Mouse (Mus musculus) liver, embryonic 16.5 days (tissue): Measurements from ENCODE around the gene Ank. TPM values are rescaled to one million over a fixed set of nuclear protein-coding genes. Genes with fewer than 3 reads are reported as not detected.

Experiments
- ATAC-seq: fragments of 200-750 bp; cut with Nextera tagmentation; 2 replicates; pipeline ENCODE4 v1.8.0; 2017; ENCODE audit warnings: low read depth, mild to moderate bottlenecking, moderate number of reproducible peaks, moderate library complexity
- H3K27ac ChIP-seq: fragments of 300-500 bp; sonication (generic); 2 replicates; pipeline ENCODE4 v1.5.1; 2014; ENCODE audit warnings: mild to moderate bottlenecking, low read length
- H3K27me3 ChIP-seq: fragments of 300-500 bp; sonication (generic); 2 replicates; pipeline ENCODE4 v1.6.1; 2014; ENCODE audit warnings: low read depth, low read length, mixed read lengths; ENCODE audit not compliant: control insufficient read depth, insufficient read depth
- H3K36me3 ChIP-seq: fragments of 300-500 bp; sonication (generic); 2 replicates; pipeline ENCODE4 v1.6.1; 2014; ENCODE audit warnings: mild to moderate bottlenecking; ENCODE audit not compliant: control insufficient read depth, insufficient read depth
- H3K4me1 ChIP-seq: fragments of 300-500 bp; sonication (generic); 2 replicates; pipeline ENCODE4 v1.6.1; 2014; ENCODE audit warnings: low read depth, low read length, mixed read lengths; ENCODE audit not compliant: control insufficient read depth
- H3K4me2 ChIP-seq: fragments of 300-500 bp; sonication (generic); 2 replicates; pipeline ENCODE4 v1.6.1; 2014; ENCODE audit warnings: low read depth, low read length, mixed read lengths
- H3K4me3 ChIP-seq: fragments of 300-500 bp; sonication (generic); 2 replicates; pipeline ENCODE4 v1.5.1; 2014; ENCODE audit warnings: low read depth, mild to moderate bottlenecking, low read length
- H3K9ac ChIP-seq: fragments of 300-500 bp; sonication (generic); 2 replicates; pipeline ENCODE4 v1.6.1; 2014; ENCODE audit warnings: low read depth, low read length
- H3K9me3 ChIP-seq: fragments of 300-500 bp; sonication (generic); replicated peaks from 2 replicates; pipeline ENCODE4 v1.6.1; 2016; ENCODE audit warnings: low read length; ENCODE audit not compliant: control insufficient read depth
- WGBS: fragments of 180-500 bp; shearing (Covaris S2); extraction: QIAGEN DNeasy Blood & Tissue Kit; methylation state at CpG from one replicate; pipeline ENCODE4 v1.1.7; 2014; ENCODE audit not compliant: insufficient replicate concordance; 5-methylcytosine and 5-hydroxymethylcytosine counted together
- polyA plus RNA-seq: library from polyadenylated mRNA; unstranded; fragments of >200 nt; fragmentation: Nextera tagmentation; extraction: Ambion mirVana; gene quantifications from 2 replicates; pipeline ENCODE4 v1.2.1, GENCODE M21; 2015

The Ank gene
- polyA plus RNA-seq, 1 experiment from 2014 or later: 6.6 TPM

DNA sequence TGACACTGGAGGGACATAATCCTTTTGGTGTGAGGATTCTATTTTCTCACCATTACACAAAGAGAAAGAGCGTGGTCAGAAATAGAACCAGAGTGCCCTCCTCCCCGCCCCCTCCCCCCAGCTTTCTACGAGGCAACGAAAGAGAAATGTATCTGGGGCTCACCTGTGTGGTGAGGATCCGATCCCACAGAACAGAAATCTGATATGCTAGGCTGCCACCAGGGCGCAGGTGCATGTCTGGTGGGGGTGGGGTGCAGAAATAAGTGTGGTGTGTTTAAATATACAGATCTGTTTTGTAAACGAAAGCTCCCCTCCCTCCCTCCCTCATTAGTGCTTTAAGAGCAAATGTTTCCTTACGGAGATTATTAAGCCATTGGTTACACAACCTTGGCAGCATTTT, 20.6 kb downstream of the Ank start:
- Histone ChIP-seq H3K36me3 (no peaks in the 10 kb centered on the region), H3K4me1 (peaks cover 47% of the 10 kb centered on the region), H3K4me2 (no peak overlapping the region), H3K4me3 (no peak overlapping the region), H3K9me3 (no peaks in the 10 kb centered on the region), H3K27me3 (no peaks in the 10 kb centered on the region; the same call in 1 of the 2 replicates), H3K27ac (no peak overlapping the region), H3K9ac (no peak overlapping the region)
- no peak for ATAC-seq
- 68% methylated on average over 8 of the region's 8 CpGs for WGBS

DNA sequence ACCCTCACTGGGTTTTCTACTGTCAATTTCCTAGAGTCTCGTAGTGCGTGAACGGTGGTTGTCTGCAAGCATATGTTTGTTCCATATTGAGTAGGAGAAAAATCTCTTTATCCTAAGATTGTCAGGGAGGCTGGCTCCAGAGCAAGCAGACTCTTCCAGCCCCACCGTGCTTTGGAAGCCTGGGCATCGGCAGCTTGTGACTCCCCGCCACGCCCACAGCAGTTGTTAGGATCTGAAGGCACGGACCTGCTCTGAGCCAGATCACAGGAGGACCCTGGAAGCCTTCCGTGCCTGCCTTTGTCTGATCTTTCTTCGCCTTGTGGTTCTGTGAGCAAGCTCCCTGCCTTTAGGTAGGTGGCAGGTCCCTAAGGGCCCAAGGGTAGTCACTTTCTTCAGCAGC, 21.6 kb downstream of the Ank start:
- Histone ChIP-seq H3K9ac (no peak overlapping the region), H3K27me3 (no peaks in the 10 kb centered on the region; the same call in 1 of the 2 replicates), H3K36me3 (no peaks in the 10 kb centered on the region), H3K9me3 (no peaks in the 10 kb centered on the region), H3K4me3 (no peak overlapping the region), H3K4me2 (no peak overlapping the region), H3K27ac (no peak overlapping the region), H3K4me1 (peaks cover 53% of the 10 kb centered on the region)
- ATAC-seq: no peak
- WGBS: 59% methylated on average over 10 of the region's 10 CpGs

DNA sequence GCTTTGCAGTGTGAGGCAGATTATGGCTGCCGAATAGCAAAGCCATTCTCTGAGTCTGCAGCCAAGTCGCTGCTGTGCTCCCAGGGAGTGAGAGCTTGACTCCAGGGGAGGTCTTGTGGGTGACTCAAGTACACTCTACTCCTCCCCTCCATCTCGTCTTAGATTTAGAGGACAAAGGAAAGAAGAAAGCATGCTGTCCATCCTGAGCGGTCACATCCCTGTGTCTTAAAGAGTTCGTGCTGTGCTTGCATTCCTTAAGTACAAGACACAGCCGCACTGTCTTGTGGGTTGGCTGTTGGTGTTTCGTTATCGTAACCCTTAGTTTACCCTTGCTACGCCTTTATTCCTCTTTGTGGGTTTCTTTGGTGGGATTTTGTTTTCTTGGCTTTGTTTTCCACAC, 24.2 kb downstream of the Ank start:
- no peaks in the 10 kb centered on the region for H3K36me3 ChIP-seq
- WGBS: 81% methylated on average over 9 of the region's 9 CpGs
- no peak overlapping the region for H3K9ac ChIP-seq
- peaks cover 69% of the 10 kb centered on the region for H3K4me1 ChIP-seq
- H3K9me3 ChIP-seq: no peaks in the 10 kb centered on the region
- H3K4me3 ChIP-seq: no peak overlapping the region
- H3K27ac ChIP-seq: no peak overlapping the region
- no peak for ATAC-seq
- no peak overlapping the region for H3K4me2 ChIP-seq
- no peaks in the 10 kb centered on the region; the same call in 1 of the 2 replicates for H3K27me3 ChIP-seq

DNA sequence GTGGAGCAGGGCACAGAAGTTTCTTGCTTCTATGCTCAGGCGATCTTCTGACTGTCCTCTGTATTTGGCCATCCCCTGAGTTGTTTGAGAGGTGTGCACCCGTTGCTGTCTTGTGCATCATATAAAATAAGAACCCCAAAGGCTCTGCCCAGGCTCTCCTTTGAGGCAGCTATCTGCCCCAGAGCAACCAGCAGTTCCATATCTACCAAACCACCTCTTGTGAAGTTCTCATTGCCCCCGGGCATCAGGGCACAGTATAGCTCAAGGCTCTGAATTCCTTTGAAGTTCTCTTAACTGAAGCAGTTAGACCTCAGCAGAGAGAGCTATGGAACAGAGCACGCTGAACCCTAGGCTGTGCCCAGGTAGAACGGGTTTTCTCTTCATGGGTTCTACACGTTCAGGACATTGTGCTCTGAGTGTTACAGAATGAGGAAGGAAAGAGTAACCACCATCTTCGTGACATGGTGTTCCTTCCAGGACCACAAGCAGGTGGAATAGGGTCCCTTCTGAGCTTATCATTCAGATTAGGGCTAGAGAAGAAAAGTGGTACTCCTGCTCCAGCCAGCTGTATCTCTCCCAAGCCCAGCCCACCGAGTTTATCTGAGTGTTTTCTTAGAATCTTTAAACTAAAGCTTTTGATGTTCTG, 25.1 kb downstream of the Ank start:
- Histone ChIP-seq H3K9ac (no peak overlapping the region), H3K27ac (peak overlapping the region; percentile 52; the same call in 1 of the 2 replicates), H3K4me2 (no peak overlapping the region), H3K4me1 (peaks cover 69% of the 10 kb centered on the region), H3K36me3 (no peaks in the 10 kb centered on the region), H3K9me3 (no peaks in the 10 kb centered on the region), H3K4me3 (no peak overlapping the region), H3K27me3 (no peaks in the 10 kb centered on the region; the same call in 1 of the 2 replicates)
- ATAC-seq: peak; percentile 34; the same call in 1 of the 2 replicates
- 18% methylated on average over 8 of the region's 8 CpGs for WGBS

DNA sequence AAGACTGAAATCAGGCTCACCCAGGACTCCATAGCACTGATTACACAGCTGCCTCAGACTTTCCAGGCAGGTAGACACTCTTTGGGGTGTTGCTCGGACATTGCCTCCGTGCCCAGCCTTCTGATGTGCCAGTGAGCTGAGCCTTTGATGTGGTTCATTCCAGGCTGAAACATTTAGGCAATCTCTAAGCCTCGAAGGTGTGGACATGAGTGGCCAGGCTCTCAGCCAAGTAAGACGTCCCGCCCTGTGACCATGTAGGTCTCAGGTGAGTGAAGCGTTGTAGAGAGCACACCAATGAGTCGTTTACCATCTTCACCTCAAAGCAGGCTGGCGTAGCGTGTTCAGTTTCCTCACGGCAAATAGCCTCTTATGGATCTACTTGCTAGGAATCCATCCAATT, 25.7 kb downstream of the Ank start:
- no peaks in the 10 kb centered on the region for H3K36me3 ChIP-seq
- no peaks in the 10 kb centered on the region; the same call in 1 of the 2 replicates for H3K27me3 ChIP-seq
- ATAC-seq: no peak
- H3K4me1 ChIP-seq: peaks cover 68% of the 10 kb centered on the region
- H3K4me2 ChIP-seq: no peak overlapping the region
- no peak overlapping the region for H3K4me3 ChIP-seq
- H3K9ac ChIP-seq: no peak overlapping the region
- H3K27ac ChIP-seq: no peak overlapping the region
- H3K9me3 ChIP-seq: no peaks in the 10 kb centered on the region
- WGBS: 83% methylated on average over 10 of the region's 10 CpGs

DNA sequence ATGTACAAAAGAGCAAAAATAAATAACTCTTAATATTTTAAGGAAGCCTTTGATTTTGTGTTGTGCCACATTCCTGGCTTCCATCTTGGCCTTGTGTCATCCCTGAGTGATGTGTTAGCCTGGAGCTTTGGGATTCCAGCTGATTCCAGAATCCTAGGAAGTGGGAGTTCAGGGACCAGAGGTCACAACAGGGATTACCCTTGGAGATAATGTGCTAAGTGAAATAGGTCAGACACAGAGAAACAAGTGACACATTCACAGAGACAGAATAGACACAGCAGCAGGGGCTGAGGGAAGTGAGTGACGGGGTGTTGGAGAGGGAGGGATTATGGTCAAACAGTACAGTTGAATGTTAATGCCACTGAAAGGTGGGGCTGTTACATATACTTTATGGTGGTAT, 26.3 kb downstream of the Ank start:
- Histone ChIP-seq H3K9ac (no peak overlapping the region), H3K27me3 (no peaks in the 10 kb centered on the region; the same call in 1 of the 2 replicates), H3K36me3 (no peaks in the 10 kb centered on the region), H3K4me3 (no peak overlapping the region), H3K27ac (no peak overlapping the region), H3K4me2 (no peak overlapping the region), H3K9me3 (no peaks in the 10 kb centered on the region), H3K4me1 (peaks cover 71% of the 10 kb centered on the region)
- no peak for ATAC-seq
- 89% methylated on average over 1 of the region's 1 CpGs for WGBS

DNA sequence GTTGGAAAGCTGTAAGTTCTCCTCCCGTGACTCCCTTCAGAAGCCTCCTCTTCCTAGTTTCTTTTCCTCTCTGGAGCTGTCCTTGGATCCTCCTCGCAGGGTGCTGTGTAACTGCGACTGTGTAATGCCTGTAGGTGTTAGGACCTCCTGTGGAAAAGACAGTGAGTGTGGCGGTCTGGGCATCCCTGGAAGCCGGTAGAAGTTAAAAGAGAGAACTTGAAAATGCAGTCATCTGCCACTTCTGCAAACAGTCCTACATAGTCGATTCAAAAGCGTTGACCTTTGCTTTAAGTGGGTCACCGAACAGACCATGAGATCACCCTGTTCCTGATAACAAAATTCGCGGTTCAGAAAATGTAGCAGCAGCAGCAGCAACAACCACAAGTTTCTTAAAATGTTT, 27.0 kb downstream of the Ank start:
- no peak overlapping the region; the same call in 1 of the 2 replicates for H3K27ac ChIP-seq
- no peak overlapping the region for H3K4me3 ChIP-seq
- H3K4me2 ChIP-seq: no peak overlapping the region
- no peaks in the 10 kb centered on the region; the same call in 1 of the 2 replicates for H3K27me3 ChIP-seq
- 29% methylated on average over 10 of the region's 10 CpGs for WGBS
- H3K36me3 ChIP-seq: no peaks in the 10 kb centered on the region
- no peaks in the 10 kb centered on the region for H3K9me3 ChIP-seq
- 0 out of 2 replicates have a peak overlapping the region, but pooled peaks have one; percentile 12 for H3K9ac ChIP-seq
- H3K4me1 ChIP-seq: peaks cover 75% of the 10 kb centered on the region
- ATAC-seq: no peak

DNA sequence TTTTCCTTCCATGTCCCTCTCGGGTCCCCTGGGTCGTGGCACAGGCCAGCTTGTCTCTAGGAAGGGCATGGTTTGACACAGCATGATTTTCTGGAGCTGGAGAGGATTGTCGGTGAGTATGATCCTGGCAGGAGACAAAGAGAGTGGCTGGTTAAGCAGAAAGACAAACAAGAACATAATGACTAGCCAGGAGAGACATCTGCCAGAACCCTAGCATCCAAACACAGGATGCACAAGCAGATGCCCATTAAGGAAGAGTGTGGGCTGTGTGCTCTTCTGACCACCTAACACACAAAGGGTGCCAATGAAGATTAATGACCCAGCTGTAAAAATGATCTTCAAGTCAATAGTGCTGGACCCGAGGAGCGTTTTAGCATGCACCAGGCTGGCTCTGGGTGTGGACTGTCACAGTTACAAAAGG, 29.5 kb downstream of the Ank start:
- no peak for ATAC-seq
- Histone ChIP-seq H3K27ac (peak overlapping the region; percentile 97), H3K9ac (peak overlapping the region; percentile 33), H3K27me3 (no peaks in the 10 kb centered on the region), H3K4me3 (no peak overlapping the region), H3K4me1 (peaks cover 76% of the 10 kb centered on the region), H3K4me2 (peak overlapping the region; percentile 66; the same call in 1 of the 2 replicates), H3K9me3 (no peaks in the 10 kb centered on the region), H3K36me3 (no peaks in the 10 kb centered on the region)
- 51% methylated on average over 5 of the region's 5 CpGs for WGBS

DNA sequence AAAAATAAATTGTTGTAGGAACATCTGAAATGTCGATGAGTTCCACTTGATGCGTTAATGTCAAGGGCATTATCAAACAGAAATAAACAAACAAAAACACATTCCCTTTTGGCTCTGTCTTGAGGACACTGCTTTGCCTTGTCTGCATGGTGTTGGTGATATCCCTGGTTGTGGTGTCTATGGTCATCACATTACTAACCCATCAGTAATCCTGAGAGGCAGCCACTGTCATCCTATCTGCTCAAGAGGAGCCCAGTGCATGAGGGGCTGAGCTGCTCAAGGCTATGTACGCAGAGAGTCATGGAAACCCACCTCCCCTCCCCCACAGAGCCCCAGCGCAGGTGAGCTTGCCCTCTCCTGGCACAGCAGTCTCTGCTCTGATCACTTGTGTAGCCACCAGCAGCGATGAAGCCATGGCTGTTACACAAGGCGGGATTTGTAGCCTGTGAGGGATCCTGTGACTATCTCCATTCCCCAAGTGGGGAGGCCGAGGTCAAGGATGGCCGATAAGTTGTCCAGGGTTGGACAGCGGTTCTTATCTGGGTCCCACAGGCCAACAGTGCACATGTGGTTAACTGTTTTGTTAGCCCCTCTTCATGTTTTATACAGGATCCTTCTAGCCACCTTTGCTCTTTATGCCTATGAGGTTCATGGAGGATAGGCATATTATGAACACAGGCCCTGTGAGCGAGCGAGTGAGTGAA, 30.3 kb downstream of the Ank start:
- Histone ChIP-seq H3K27ac (peak overlapping the region; percentile 97), H3K4me1 (peaks cover 74% of the 10 kb centered on the region), H3K27me3 (no peaks in the 10 kb centered on the region), H3K9me3 (no peaks in the 10 kb centered on the region), H3K4me2 (peak overlapping the region; percentile 66), H3K4me3 (peak overlapping the region; percentile 39), H3K36me3 (no peaks in the 10 kb centered on the region), H3K9ac (peak overlapping the region; percentile 66)
- ATAC-seq: peak; percentile 94
- WGBS: 29% methylated on average over 11 of the region's 11 CpGs
